Mouse (Mus musculus) adrenal gland, postnatal 4 days (tissue): Measurements from ENCODE around the gene Prex1. TPM values are rescaled to one million over a fixed set of nuclear protein-coding genes. Genes with fewer than 3 reads are reported as not detected.
"Not testable (repeated sequence)": the region's sequence is repeated elsewhere in the genome, so short reads cannot be mapped to it uniquely, and the experiment has no call there.

Source experiments
- DNase-seq, 2 experiments: peaks; one replicate each; pipeline ENCODE4 v3.0.0; 2021 to 2022; ENCODE audit warnings: low spot score in 2 of 2, mixed read lengths in 2 of 2
- long read RNA-seq, 2 experiments: library from polyadenylated mRNA; stranded (forward); transcript quantifications; one replicate each; pipeline ENCODE4 v2.0.0; 2021
- total RNA-seq, 2 experiments: library from RNA; stranded (reverse); gene quantifications; 2 replicates each; pipeline ENCODE4 v1.2.3; 2021

Prex1 gene
- total RNA-seq, result 10 to 100 TPM; 20.9 to 21.2 TPM
- long read RNA-seq, experiment 1, partial matches to known transcripts, result 2 of 2 reads
- long read RNA-seq, experiment 1, other reads (novel, unspliced or antisense), result 0 of 2 reads
- long read RNA-seq, experiment 2, partial matches to known transcripts, result 9 of 10 reads
- long read RNA-seq, experiment 2, other reads (novel, unspliced or antisense), result 1 of 10 reads

DNA sequence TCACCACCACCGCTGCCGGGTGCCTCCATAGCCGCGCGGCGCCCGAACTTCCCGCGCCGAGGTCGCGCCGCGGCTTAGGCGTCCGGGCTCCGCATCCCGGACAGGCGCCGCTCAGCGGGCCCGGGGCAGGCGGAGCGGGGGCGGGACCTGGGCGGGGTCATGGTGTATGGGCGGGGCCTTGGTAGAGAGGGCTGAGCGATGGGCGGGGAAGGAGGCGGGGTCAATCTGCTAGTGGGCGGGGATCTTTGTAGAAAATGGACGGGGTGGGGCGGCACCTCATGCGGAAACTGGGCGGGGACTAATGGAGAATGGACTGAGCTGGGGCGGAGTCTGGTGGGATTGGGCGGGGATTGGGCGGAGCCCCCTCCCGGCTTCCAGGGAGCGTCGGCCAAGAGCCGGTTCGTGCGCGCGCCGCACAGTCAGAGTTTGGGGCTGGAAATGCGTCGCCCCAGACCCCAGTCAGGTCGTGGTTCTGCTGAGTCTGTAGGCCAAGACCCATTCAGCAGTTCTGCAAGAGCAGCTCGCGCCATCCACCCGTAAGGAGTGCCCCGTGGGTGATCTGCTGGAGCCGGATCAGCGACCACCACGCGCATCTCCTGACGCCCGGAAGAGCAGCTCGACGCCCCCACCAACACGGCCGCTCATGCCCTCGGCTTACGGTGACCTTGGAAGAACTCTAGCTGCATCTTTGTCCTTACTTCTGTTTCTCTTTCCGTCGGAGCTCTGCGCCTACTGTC lies at the start of gene Prex1:
TSS of gene Prex1 (minus strand) at position 143 of the 737 bp plus-strand sequence.
- peak; percentile 98 for DNase-seq

GRCm38 (mm10) chr2:166757969-166758368 lies 44.3 kb upstream of the Prex1 start:
- DNase-seq, result no peak

- DNase-seq, result no peak
These were observed 41.1 kb upstream of the Prex1 start for GRCm38 (mm10) chr2:166754760-166755159.

DNA sequence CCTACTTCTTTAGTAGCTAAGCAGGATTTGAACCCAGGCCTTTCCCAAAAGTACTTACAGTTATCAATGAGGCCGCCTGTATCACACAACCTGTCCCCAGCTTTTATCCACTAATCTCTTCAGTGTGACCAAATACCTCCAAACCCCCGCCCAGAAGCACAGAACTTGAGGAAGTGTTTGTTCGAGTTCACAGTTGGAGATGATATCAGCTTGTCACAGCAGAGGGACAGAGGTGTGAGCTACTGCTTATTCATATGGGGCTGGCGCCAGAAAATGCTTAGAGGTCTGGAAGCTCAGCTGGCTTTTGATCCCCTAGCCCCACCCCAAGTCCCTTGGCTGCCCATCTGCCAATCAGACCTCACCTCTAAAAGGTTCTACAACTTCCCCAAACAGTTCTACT lies 40.6 kb upstream of the Prex1 start:
- no peak for DNase-seq

GRCm38 (mm10) chr2:166750620-166751191 lies 37.1 kb upstream of the Prex1 start:
- no peak for DNase-seq

- DNase-seq, result not testable (repeated sequence)
These were observed 32.8 kb upstream of the Prex1 start for GRCm38 (mm10) chr2:166746261-166746913.

DNA sequence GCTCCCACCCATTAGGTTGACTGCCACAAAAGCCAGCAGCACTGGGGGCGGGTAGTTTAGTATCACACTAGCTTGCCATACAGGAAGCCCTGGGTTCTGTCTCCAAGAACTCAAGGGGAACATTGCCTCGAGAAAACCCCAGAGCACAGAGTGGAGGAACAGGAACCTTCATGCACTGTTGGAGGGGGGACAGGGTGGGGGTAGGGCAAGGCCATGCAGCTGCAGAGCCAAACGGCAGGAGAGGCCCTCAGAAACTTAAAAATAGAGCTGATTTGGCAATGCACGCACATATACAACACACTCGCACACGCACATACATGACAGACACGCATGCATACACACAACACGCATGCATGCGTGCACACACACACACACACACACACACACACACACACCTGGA lies 32.2 kb upstream of the Prex1 start:
- no peak for DNase-seq

DNA sequence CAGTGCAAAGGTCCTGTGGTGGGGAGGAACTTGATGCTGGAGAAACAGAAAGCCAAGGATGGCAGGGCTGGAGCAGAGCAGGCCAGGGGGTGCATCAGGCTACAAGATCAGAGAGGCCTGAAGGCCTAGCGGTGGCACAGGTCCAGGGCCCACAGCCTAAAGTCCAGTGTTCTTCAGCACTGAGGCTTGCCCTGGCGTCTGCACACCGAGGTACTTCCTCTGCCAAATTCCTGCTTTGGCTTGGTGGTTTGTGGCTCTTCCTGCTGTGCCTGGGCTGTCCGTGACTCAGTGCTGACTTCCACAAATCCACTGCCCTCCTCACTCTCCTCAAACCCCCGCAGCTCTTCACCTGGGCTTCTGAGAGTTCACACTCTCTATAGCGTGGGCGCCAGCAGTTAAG lies 30.8 kb upstream of the Prex1 start:
- DNase-seq, result no peak

GRCm38 (mm10) chr2:166743504-166743903 lies 29.9 kb upstream of the Prex1 start:
- no peak for DNase-seq

DNA sequence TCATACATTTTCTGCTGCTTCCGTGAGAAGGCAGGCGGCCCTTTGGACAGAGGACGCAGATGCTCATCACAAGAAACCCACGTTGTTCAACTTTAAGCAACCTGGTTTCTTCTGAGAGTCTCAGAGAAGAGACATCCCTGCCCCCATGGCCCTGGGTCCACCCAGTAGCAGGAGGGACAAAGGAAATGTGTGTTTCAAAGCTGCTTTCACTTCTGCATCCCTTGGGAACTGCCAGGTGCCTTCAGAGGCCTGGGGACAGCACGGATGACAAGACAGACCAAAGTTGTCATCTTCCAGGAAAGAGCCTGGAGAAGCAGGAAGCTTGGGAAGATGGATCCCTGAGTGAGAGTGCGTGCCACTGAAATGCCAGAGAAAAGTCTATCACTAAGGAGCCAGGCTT lies 27.8 kb upstream of the Prex1 start:
- no peak for DNase-seq

GRCm38 (mm10) chr2:166740396-166740795 lies 26.8 kb upstream of the Prex1 start:
- no peak for DNase-seq

DNA sequence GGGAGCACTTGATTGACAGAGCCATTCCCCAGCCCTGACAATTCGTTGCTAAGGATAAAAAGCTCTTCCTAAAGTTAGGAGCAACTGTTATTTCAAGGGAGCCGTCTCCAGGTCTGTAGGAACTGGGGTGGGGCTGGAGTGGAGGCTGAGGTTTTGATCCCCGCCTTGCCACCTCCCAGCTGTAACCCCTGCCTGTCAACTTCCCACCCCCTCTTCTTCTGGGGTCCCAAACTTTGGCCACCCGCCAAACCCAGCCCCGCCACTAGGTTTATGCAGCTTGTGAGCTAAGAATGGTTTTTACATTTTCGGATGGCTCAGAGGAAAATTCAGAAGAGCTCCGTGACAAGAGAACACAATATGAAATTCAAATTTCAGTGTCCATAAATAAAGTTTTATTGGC lies 23.7 kb upstream of the Prex1 start:
- DNase-seq, result no peak

GRCm38 (mm10) chr2:166735469-166736001 lies 21.9 kb upstream of the Prex1 start:
- DNase-seq, result no peak

DNA sequence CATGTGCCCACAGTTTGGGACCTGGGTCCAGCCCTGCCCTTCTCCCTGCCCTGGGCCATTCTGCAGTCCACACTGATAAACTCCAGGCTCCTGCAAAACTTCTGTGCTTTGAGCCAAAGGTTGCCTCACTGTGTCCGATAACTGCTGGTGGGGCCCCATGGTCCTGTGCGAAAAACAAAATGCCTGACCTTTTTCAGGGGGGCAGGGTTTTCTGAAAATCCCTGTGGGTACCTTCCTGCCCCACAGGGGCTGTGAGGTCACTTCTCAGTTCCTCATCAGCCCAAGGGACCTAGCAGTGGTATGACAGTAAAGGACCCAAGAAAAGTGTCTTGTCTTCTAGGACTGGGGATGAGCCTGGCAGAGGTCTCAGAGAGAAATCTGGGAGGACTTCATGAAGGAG lies 19.2 kb upstream of the Prex1 start:
- DNase-seq, result no peak

- no peak for DNase-seq
These were observed 18.5 kb upstream of the Prex1 start for GRCm38 (mm10) chr2:166732146-166732545.

DNA sequence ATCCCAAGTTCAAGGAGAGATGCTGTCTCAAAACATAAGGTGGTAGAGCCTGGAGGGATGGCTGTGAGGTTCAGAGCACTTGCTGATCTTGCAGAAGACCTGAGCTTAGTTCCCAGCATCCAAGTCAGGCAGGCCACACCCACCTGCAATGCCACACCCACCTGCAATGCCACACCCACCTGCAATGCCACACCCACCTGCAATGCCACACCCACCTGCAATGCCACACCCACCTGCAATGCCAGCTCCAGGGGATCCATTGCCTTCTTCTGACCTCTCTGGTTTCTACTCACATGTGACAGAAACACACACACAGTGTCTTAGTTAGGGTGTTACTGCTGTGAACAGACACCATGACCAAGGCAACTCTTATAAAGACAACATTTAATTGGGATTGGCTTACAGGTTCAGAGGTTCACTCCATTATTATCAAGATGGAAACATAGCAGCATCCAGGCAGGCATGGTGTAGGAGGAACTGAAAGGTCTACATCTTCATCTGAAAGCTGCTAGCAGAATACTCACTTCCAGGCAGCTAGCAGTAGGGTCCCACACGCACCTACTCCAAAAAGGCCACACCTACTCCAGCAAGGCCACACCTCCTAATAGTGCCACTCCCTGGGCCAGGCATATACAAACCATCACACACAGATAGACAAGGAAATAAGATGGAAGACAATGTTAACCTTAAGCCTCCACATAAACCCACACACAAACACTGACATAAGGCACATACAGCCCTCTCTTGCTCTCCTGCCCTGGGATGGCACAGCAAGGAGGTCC lies 17.7 kb upstream of the Prex1 start:
- not testable (repeated sequence) for DNase-seq

DNA sequence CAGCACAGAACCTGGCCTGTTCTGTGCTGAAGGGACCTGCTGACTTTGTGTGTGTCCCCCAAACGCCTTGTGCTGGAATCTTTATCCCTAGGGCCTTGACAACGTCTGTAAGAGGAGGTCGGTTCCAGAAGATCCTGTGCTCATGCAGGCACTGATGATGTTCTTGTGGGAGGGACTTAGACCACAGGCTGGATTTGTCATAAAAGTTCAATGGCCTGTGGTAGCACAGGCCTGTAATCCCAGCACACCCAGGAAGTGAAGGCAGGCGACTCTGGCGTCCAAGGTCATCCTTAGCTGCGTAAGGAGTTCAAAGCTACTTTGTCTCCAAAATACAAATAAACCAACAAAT lies 16.9 kb upstream of the Prex1 start:
- DNase-seq, result no peak

DNA sequence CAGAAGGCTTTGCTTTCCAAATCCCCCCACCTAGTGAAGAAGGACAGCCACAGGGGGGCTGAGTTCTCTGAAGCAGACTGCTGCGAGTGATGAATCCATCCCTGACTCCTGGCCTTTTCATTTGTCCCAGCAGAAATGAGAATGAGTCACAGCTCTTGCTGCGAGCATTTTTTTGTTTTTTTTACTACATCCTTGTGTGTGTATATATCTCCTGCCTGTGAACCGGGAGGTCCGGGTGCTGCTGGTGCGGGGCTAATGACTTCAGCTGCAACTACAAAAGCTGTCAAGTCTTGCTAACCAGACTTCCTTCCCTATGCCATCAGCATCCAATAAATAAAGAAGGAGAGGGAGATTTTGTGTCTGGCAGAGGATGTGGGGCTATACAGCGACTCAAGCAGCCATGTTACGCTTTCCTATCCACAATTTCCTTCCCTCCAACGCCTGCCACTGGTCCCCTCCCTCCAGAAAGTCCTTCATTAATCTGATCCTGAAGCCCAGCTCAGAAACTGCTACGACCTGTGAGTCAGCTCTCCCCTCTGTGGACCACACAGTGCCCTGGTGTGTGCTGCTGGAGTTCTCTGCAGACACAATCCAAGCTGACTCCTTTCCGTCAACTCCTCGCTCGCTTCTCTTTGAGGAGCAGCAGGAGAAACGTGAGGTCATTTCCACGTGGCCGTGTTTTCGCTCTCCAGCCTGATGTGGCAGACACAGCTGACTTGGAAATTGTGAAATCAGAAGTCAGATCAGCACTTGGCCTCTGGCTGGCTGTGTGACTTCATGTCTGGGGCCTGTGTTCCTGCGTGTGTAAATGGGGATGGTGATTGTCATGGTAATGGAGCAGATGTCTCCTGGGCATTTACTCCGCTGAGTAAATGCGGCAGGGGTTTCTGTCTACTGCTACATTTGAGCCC lies 16.3 kb upstream of the Prex1 start:
- peak in 1 of 2 experiments; percentile 28 for DNase-seq

DNA sequence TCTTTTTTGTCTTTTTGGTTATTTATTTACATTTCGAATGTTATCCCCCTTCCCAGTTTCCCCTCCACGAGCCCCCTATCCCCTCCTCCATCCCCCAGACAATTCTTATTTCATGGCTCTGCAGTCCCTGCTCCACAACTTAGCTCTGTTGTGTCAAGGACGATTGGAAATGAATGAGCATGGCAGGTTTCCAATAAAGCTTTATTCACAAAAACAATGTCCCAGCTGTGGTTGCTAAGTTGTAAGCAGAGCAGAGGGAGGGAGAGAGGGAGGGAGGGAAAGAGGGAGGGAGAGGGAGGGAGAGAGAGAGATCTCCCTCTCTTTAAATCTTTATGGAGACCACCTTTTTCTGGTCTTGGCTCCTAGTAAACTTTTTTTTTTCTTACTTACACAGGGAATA lies 15.4 kb upstream of the Prex1 start:
- DNase-seq, result no peak

GRCm38 (mm10) chr2:166728261-166728680 lies 14.6 kb upstream of the Prex1 start:
- DNase-seq, result no peak
